In the genomic region with DNA sequence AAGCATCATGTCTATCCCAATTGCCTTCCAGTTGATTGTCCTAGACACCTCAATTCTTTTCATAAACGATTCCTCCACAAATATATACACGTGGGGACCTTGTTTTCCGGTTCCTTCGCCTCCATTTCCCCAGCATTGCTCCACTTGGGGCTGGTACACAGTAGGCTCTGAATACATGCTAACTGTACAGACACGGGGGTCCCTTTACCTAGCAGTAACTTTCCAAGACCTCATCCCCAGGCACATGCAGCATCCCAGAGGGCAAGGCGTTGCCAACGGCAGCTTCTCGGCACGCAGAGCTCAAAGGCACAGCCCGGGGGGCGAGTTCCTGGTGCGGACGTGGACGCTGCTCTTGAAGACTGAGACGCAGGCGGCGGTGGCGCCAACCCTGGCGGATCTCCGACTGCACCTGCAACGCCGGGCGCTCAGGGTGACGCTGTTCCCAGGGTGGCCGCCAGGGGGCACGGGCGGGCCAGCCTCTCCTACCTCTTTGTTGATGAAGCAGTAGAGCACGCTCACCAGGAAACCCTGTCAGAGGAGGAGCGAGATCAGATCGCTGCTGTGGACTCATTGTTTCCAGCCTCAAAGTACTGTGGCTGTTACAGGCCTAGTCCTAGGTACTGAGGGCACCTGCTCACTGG, we compare ENCODE assay signal across 8 mouse cellular contexts. TPM values are rescaled to one million over a fixed set of nuclear protein-coding genes. Genes with fewer than 3 reads are reported as not detected.
DNase-seq lines count a peak whose midpoint lies in the region; ATAC-seq and TF ChIP-seq lines count a peak whose summit lies in the region.

No protein-coding gene starts in this region.

- 0 out of 2 replicates have a peak overlapping the region, but pooled peaks have one; percentile 13 for H3K27ac ChIP-seq in MEL (ENCODE audit: control insufficient read depth, low read depth, low read length)
- peak overlapping the region; percentile 77 for H3K27ac ChIP-seq in hindbrain, embryonic 12.5 days

- peak overlapping the region; percentile 62 for H3K9ac ChIP-seq in MEL (ENCODE audit: control insufficient read depth, low read depth, low read length, poor library complexity, severe bottlenecking)
- peak overlapping the region; percentile 38; the same call in 1 of the 2 replicates for H3K9ac ChIP-seq in hindbrain, embryonic 12.5 days

- peak; percentile 93 to 97 (median 93) for TF ChIP-seq CTCF in MEL (IDR thresholded peaks at IDR 0.05 in 2 of 3, conservative IDR thresholded peaks at IDR 0.05 in 1 of 3; ENCODE audit: control insufficient read depth in 1 of 3, insufficient read depth in 1 of 3, low read depth in 2 of 3, low read length in 3 of 3, poor library complexity in 1 of 3, severe bottlenecking in 1 of 3)

- H3K4me2 ChIP-seq in hindbrain, embryonic 12.5 days (replicated peaks), result peak overlapping the region; percentile 50

- H3K36me3 ChIP-seq in MEL (ENCODE audit: control insufficient read depth in 1 of 2, insufficient read depth in 2 of 2, low read length in 2 of 2), result peaks cover 0 to 3% of the 10 kb centered on the region in 2 experiments; a peak in 2 of 4 replicates
- peaks cover 26% of the 10 kb centered on the region for H3K36me3 ChIP-seq in hindbrain, embryonic 12.5 days

- TF ChIP-seq EP300 in MEL (IDR thresholded peaks at IDR 0.05; ENCODE audit: low read depth in 1 of 2, low read length in 2 of 2), result no peak

- H3K4me3 ChIP-seq in MEL (ENCODE audit: control insufficient read depth in 1 of 2, insufficient read depth in 1 of 2, low read depth in 2 of 2, low read length in 2 of 2), result peak overlapping the region; percentile 5 to 35; a peak in 2 of 4 replicates
- peak overlapping the region; percentile 17; the same call in 1 of the 2 replicates for H3K4me3 ChIP-seq in hindbrain, embryonic 12.5 days

- peak; percentile 91 for DNase-seq in MEL (ENCODE audit: low read depth, low spot score)
- DNase-seq in cerebellum, adult 9-11 months, result peak; percentile 93
- DNase-seq in frontal cortex, postnatal 10 days (ENCODE audit: low spot score in 2 of 2), result peak; percentile 84 to 89
- DNase-seq in layer of hippocampus, postnatal 25 days (ENCODE audit: extremely low spot score in 1 of 2, low spot score in 1 of 2), result peak; percentile 96 to 97
- peak; percentile 95 for DNase-seq in lung, postnatal 14 days
- peak; percentile 48 for DNase-seq in retina, adult 2 months (ENCODE audit: low read depth, low spot score)
- DNase-seq in thymus, postnatal 36 days, result peak; percentile 96 to 98

- H3K9me3 ChIP-seq in MEL (replicated peaks; ENCODE audit: insufficient read depth, low read length), result no peaks in the 10 kb centered on the region
- no peaks in the 10 kb centered on the region for H3K9me3 ChIP-seq in hindbrain, embryonic 12.5 days (replicated peaks)

- TF ChIP-seq RAD21 in MEL (IDR thresholded peaks at IDR 0.05; ENCODE audit: low read depth, low read length), result peak; percentile 72

- peaks cover 0 to 6% of the 10 kb centered on the region in 2 experiments; a peak in 1 of 4 replicates for H3K4me1 ChIP-seq in MEL (ENCODE audit: control insufficient read depth in 1 of 2, insufficient read depth in 2 of 2, low read length in 2 of 2)
- H3K4me1 ChIP-seq in hindbrain, embryonic 12.5 days, result peaks cover 14% of the 10 kb centered on the region

- TF ChIP-seq POLR2A in MEL (IDR thresholded peaks at IDR 0.05; ENCODE audit: control insufficient read depth in 1 of 2, insufficient read depth in 1 of 2, low read depth in 1 of 2, low read length in 2 of 2, poor library complexity in 1 of 2), result peak in 1 of 2 experiments; percentile 25; a peak in 1 of 4 replicates

- WGBS in hindbrain, embryonic 12.5 days, result 6% methylated on average over 30 of the region's 30 CpGs

- no peaks in the 10 kb centered on the region for H3K79me2 ChIP-seq in MEL (ENCODE audit: control insufficient read depth, insufficient read depth, low read length, poor library complexity)

- H3K27me3 ChIP-seq in MEL (ENCODE audit: control insufficient read depth in 1 of 2, insufficient read depth in 2 of 2, low read length in 2 of 2), result no peaks in the 10 kb centered on the region
- H3K27me3 ChIP-seq in hindbrain, embryonic 12.5 days, result peaks cover 27% of the 10 kb centered on the region

- ATAC-seq in hindbrain, embryonic 12.5 days (ENCODE audit: low FRiP score), result peak; percentile 74

TF ChIP-seq in MEL, 35 proteins besides CTCF, POLR2A, EP300 and RAD21:
- peak; percentile 25; the same call in 1 of the 2 replicates for TF ChIP-seq BHLHE40 (IDR thresholded peaks at IDR 0.05; ENCODE audit: borderline replicate concordance, low read depth, low read length)
- peak; percentile 90 for TF ChIP-seq SMC3 (IDR thresholded peaks at IDR 0.05; ENCODE audit: low read depth, low read length)
- TF ChIP-seq MYC (IDR thresholded peaks at IDR 0.05; ENCODE audit: low read depth, low read length), result peak; percentile 47; the same call in 1 of the 2 replicates
- no peak for TF ChIP-seq MAFK (IDR thresholded peaks at IDR 0.05; ENCODE audit: borderline replicate concordance, low read depth, low read length)
- peak; percentile 55 for TF ChIP-seq ZC3H11A (IDR thresholded peaks at IDR 0.05; ENCODE audit: low read depth, low read length)
- TF ChIP-seq MXI1 (IDR thresholded peaks at IDR 0.05; ENCODE audit: low read depth, low read length), result peak; percentile 82
- peak; percentile 60 for TF ChIP-seq HCFC1 (IDR thresholded peaks at IDR 0.05; ENCODE audit: low read depth, low read length)
- TF ChIP-seq ELF1 (IDR thresholded peaks at IDR 0.05; ENCODE audit: low read depth, low read length), result peak; percentile 44; the same call in 1 of the 2 replicates
- no peak for TF ChIP-seq MEF2A (IDR thresholded peaks at IDR 0.05; ENCODE audit: extremely low read depth, insufficient replicate concordance, low read depth, low read length, poor library complexity, severe bottlenecking)
- TF ChIP-seq MAX (IDR thresholded peaks at IDR 0.05; ENCODE audit: low read length), result peak; percentile 47; the same call in 1 of the 2 replicates
- TF ChIP-seq TCF12 (IDR thresholded peaks at IDR 0.05; ENCODE audit: low read depth, low read length), result 0 out of 2 replicates have a peak, but pooled peaks have one; percentile 43
- TF ChIP-seq KAT2A (conservative IDR thresholded peaks at IDR 0.05; ENCODE audit: low read depth, low read length), result no peak
- TF ChIP-seq MAZ (IDR thresholded peaks at IDR 0.05; ENCODE audit: low read depth, low read length), result 0 out of 2 replicates have a peak, but pooled peaks have one; percentile 15
- TF ChIP-seq CHD1 (IDR thresholded peaks at IDR 0.05; ENCODE audit: low read depth, low read length), result no peak
- no peak for TF ChIP-seq JUND (IDR thresholded peaks at IDR 0.05; ENCODE audit: low read depth, low read length)
- TF ChIP-seq ZNF384 (IDR thresholded peaks at IDR 0.05; ENCODE audit: low read depth, low read length), result no peak
- TF ChIP-seq RCOR1 (IDR thresholded peaks at IDR 0.05; ENCODE audit: low read depth, low read length), result no peak
- TF ChIP-seq SIN3A (IDR thresholded peaks at IDR 0.05; ENCODE audit: low read length), result peak; percentile 92

RNA-seq across cellular contexts. Expression of gene Snrpd2, which starts 7.8 kb away (rescaled TPM):
- total RNA-seq in MEL (2012; rRNA removed), result 333 and 345 TPM in 2 replicates
- 100 to 1,000 TPM in 1 of 2 experiments, not detected in 1; 234 TPM for polyA plus RNA-seq in MEL (2012; ENCODE audit: insufficient read depth in 1 of 2, insufficient read length in 2 of 2, low read depth in 1 of 2, low replicate concordance in 2 of 2, missing spikeins in 1 of 2)
- polyA plus RNA-seq in hindbrain, embryonic 12.5 days (2016; fragmentation: Nextera tagmentation; extraction: Ambion mirVana), result 118 and 122 TPM in 2 replicates
- 10 to 100 TPM; 72.4 to 84.8 TPM for total RNA-seq in layer of hippocampus, postnatal 25 days (2021)

RNA-seq across cellular contexts. Expression of gene Qpctl, which starts 8.2 kb away (rescaled TPM):
- total RNA-seq in MEL (2012; rRNA removed), result 3.1 and 3.4 TPM in 2 replicates
- polyA plus RNA-seq in MEL (2012; ENCODE audit: insufficient read depth in 1 of 2, insufficient read length in 2 of 2, low read depth in 1 of 2, low replicate concordance in 2 of 2, missing spikeins in 1 of 2), result 1 to 10 TPM in 1 of 2 experiments, not detected in 1; 6.5 TPM
- 21.2 and 22.8 TPM in 2 replicates for polyA plus RNA-seq in hindbrain, embryonic 12.5 days (2016; fragmentation: Nextera tagmentation; extraction: Ambion mirVana)
- total RNA-seq in layer of hippocampus, postnatal 25 days (2021), result 10 to 100 TPM; 17.9 to 19.7 TPM

RNA-seq across cellular contexts. Expression of gene Gipr, which starts 8.6 kb away (rescaled TPM):
- 0.49 and 0.65 TPM in 2 replicates for total RNA-seq in MEL (2012; rRNA removed)
- polyA plus RNA-seq in MEL (2012; ENCODE audit: insufficient read depth in 1 of 2, insufficient read length in 2 of 2, low read depth in 1 of 2, low replicate concordance in 2 of 2, missing spikeins in 1 of 2), result 1 to 10 TPM in 1 of 2 experiments, not detected in 1; 2.1 TPM
- polyA plus RNA-seq in hindbrain, embryonic 12.5 days (2016; fragmentation: Nextera tagmentation; extraction: Ambion mirVana), result 1.4 and 2.0 TPM in 2 replicates
- under 1 TPM; 0.37 to 0.77 TPM for total RNA-seq in layer of hippocampus, postnatal 25 days (2021)

RNA-seq across cellular contexts. Expression of gene Eml2, which starts 18.9 kb away (rescaled TPM):
- total RNA-seq in MEL (2012; rRNA removed), result 22.0 and 25.1 TPM in 2 replicates
- polyA plus RNA-seq in MEL (2012; ENCODE audit: insufficient read depth in 1 of 2, insufficient read length in 2 of 2, low read depth in 1 of 2, low replicate concordance in 2 of 2, missing spikeins in 1 of 2), result 10 to 100 TPM in 1 of 2 experiments, not detected in 1; 43.6 TPM
- polyA plus RNA-seq in hindbrain, embryonic 12.5 days (2016; fragmentation: Nextera tagmentation; extraction: Ambion mirVana), result 6.1 and 7.2 TPM in 2 replicates
- total RNA-seq in layer of hippocampus, postnatal 25 days (2021), result 100 to 1,000 TPM; 157 to 164 TPM

RNA-seq across cellular contexts. Expression of gene Fbxo46, which starts 37.6 kb away (rescaled TPM):
- total RNA-seq in MEL (2012; rRNA removed), result 11.5 and 13.7 TPM in 2 replicates
- polyA plus RNA-seq in MEL (2012; ENCODE audit: insufficient read depth in 1 of 2, insufficient read length in 2 of 2, low read depth in 1 of 2, low replicate concordance in 2 of 2, missing spikeins in 1 of 2), result 10 to 100 TPM in 1 of 2 experiments, not detected in 1; 10.1 TPM
- 20.9 TPM in 2 replicates for polyA plus RNA-seq in hindbrain, embryonic 12.5 days (2016; fragmentation: Nextera tagmentation; extraction: Ambion mirVana)
- 10 to 100 TPM; 13.2 to 14.2 TPM for total RNA-seq in layer of hippocampus, postnatal 25 days (2021)

Comparison
In these comparisons a context has a peak if more than half of its experiments do, and no peak if none do; other contexts are left out.
1. Peak in every context shown above with its lines: DNase-seq, ATAC-seq, H3K4me3 ChIP-seq and H3K27ac ChIP-seq.